Mouse (Mus musculus) heart, adult 2 months (tissue): ENCODE results near the gene Gm37240.

Experiments
- CTCF ChIP-seq: fragments of 200-600 bp; IDR thresholded peaks from 2 replicates; pipeline ENCODE4 v1.8.1; 2022; ENCODE audit warnings: antibody characterized with exemption, mild to moderate bottlenecking, moderate library complexity
- EP300 ChIP-seq: fragments of 200-500 bp; IDR thresholded peaks from 2 replicates; pipeline ENCODE4 v1.6.1; 2011; ENCODE audit warnings: low read depth, low read length, control low read depth; ENCODE audit not compliant: insufficient read depth
- POLR2A ChIP-seq: fragments of 200-500 bp; IDR thresholded peaks from 2 replicates; pipeline ENCODE4 v1.6.1; 2011; ENCODE audit warnings: mild to moderate bottlenecking, low read depth, low read length, control low read depth; ENCODE audit not compliant: insufficient read depth

DNA sequence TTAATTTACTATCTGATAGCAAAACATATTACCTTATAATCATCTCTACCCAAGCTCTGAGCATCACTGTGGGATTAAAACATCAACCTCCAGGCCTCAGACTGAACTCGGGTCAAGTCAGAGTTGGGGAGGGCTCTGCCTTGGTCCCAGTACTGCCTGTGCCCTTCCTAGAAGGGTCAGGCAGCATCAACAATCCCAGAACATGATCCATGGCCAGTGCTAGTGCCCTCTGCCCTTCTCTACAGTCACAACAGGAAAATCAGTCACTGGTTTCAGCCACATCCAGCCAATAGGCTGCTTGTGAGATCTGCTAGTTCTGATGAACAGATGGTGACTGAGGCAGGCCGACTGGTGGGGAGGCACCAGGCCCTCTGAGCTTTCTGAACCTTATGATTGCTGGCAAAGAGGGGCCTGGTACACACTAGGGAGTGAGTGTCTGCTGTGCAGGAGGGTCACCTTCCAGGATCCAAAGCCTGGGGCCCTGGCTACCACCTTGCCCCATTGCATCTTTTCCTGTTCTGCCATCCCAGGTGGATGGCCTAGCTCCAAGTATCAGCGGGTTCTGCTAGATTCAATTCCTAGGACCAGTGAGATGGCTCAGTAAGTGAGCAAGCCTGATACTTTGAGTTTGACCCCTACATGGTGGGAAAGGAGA is 401.7 kb downstream of the Gm37240 start:
- TF ChIP-seq EP300 = no peak
- TF ChIP-seq CTCF = no peak
- TF ChIP-seq POLR2A = no peak
